Mouse (Mus musculus): ENCODE results near the gene Xndc1.
"Not testable (repeated sequence)": the region's sequence is repeated elsewhere in the genome, so short reads cannot be mapped to it uniquely, and the experiment has no call there.

Gene Xndc1

GRCm38 (mm10) chr7:102065046-102065891 lies at the start of gene Xndc1, which contains the start of the genes Rnf121 and Xntrpc:
Xndc1 (plus strand) TSS chr7:102065511.
Rnf121 (minus strand) TSS chr7:102065469.
Xntrpc (plus strand) TSS chr7:102065713.
- peak; percentile 92 for DNase-seq (ENCODE audit: low spot score)

DNA sequence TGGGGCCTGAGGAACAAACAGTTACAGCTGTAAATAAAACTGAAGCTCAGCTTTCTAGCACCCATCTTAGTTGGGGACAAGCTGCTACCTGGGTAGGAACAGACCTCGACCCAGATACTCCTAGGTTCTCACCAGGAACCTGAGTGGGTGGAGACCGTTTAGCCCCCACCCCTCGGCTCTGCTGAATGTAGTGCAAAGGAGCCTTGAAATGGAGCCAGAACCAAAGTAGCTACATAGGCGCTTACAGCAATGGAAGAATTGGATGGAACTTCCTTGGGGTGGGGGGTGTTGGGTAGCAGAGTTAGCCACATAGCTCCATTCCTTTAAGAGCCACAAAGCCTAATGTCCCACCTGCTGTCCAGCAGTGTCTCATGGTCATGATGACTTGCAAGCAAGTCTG lies 48.4 kb upstream of the Xndc1 start:
- no peak for DNase-seq (ENCODE audit: low spot score)

DNA sequence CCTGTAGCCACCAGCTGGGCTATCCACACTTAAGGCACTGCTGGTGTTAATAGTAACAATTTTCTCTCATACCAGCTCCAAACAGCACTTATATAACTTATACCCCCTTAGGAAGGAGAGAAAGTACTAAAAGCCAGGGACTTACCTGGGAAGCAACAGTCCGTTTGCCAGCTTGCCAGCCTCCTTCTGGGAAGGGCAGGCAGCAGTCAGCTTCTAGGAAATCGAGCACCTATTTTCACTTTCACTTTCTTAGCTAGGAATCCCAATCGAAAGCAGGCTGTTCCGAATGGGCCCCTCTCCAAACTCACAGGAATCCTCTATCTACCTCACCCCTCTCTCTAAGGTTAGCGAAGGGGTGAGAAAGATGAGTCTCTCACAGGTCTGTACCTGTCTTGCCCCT lies 47.9 kb upstream of the Xndc1 start:
- no peak for DNase-seq (ENCODE audit: low spot score)

DNA sequence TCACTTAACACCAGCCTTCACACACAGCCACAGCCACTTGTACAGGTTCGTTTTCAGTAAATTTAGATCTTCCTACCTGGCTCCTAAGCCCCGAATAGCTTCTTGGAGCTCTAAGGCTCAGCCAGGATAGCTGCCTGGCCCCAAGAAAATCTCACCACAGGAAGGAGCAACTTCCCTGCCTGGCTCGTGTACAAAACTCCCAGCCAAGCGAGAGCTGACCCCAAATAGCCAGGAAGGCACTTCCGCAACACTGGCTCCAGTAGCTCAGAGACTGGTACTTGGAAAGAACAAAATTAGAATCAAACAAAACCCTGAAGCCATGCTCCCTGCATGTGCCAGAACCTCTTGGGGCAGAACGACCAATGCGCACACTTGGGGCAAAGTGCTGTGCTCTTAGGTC lies 47.3 kb upstream of the Xndc1 start:
- DNase-seq (ENCODE audit: low spot score) = no peak

DNA sequence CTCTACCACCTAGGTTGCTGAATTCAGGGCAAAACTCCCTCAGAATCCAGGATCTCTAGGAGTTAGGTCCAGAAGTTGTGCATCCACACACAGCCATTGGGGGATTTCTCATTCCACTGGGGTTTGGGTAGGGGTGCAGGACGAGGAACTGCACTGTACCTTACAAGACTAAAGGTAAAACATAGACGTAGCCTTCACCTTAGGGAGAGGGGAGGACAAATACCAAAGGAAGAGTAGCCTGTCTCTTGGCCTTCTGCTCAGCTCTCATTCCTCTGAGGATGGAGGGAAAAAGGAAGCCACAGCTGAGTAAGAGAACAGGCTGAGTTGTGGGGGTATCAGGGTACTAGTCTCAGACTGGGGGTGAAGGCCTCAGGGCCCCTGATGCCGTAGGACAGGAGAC lies 46.7 kb upstream of the Xndc1 start, which contains the start of gene Il18bp:
TSS of gene Il18bp (minus strand) at position 101 of the 400 bp plus-strand sequence.
- no peak for DNase-seq (ENCODE audit: low spot score)

DNA sequence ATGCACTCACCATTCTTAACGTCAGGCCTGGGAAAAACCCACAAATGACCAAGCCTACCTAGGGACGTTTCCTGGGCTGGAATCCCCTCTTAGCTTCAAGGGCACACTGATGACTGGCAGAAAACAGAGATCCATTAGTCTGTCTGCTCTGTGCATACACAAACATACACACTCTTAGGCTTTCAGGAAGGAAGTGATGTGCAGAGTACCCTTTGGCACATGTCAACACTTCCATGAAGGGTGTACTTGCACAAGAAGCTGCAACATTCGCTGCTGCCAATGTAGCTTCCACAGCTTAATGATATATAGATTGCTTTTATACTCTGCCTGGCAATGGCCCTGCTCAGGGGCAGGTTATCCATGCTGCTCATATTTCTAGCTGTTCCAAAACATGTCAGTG lies 45.9 kb upstream of the Xndc1 start:
- DNase-seq (ENCODE audit: low spot score) = no peak

- not testable (repeated sequence) for DNase-seq (ENCODE audit: low spot score)
These were observed 44.4 kb upstream of the Xndc1 start for GRCm38 (mm10) chr7:102020934-102021333.

- DNase-seq (ENCODE audit: low spot score) = no peak
These were observed 41.5 kb upstream of the Xndc1 start for GRCm38 (mm10) chr7:102023821-102024220.

DNA sequence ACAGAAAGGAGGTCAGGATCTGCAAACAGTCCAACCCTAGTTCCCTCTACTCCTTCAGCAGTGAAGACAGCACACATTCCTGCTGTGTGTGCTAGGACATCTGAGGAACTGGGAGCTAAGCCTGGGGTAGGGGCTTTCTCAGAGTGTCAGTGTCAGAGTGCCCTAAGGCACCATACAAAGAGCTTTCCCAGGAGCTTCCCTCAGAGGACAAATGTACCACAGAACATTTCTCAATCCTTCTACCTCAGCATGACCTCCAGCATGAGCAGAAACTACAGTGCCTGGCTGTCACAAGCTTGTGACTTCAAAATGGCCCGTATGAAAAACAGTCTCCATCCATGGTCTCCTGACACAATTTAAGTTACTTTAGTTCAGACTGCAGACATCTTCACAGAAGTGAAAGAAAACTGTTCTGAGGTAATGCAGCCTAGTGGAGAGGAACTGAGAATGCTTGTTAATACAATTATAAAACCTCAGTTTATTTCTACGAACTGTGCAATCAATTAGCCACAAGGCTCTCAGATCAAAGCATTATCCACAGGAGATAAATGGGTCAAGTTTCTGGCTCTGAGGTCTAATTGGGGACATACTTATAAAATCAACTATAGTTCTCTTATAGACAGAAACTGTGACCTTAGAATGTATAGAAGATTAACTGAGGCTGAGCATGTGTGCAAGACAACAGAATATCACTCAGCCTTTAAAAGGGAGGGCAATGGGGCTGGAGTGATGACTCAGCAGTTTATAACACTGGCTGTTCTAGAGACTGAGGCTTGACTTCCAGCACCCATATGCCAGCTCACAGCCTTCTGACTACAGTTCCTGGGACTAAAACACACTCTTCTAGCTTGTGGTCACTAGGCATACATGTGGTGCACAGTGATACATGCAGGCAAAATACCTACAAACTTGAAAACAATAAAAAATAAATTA lies 39.9 kb upstream of the Xndc1 start:
- DNase-seq (ENCODE audit: low spot score) = no peak

GRCm38 (mm10) chr7:102034904-102035303 lies 30.4 kb upstream of the Xndc1 start:
- no peak for DNase-seq (ENCODE audit: low spot score)

GRCm38 (mm10) chr7:102035534-102035933 lies 29.8 kb upstream of the Xndc1 start:
- DNase-seq (ENCODE audit: low spot score) = no peak

GRCm38 (mm10) chr7:102037318-102037717 lies 28.0 kb upstream of the Xndc1 start:
- DNase-seq (ENCODE audit: low spot score) = no peak

DNA sequence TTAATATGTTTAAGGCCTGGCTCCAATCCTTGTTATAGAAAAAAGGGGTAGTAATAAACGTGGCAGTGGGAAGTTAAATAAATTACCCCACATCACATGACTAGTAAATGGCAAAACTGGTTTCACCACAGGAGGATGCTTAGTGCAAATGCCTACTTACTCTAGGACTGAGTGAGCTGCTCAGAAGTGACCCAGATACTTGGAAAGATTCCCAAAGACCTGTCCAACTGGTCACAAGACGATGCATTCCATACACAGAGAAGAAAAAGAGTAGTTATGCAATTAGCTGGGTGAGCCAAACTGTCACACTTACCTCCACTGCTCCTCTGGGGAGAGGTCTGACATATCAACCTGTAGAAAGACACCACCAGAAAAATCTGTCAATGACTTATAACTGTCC lies 23.0 kb upstream of the Xndc1 start:
- DNase-seq (ENCODE audit: low spot score) = no peak

DNA sequence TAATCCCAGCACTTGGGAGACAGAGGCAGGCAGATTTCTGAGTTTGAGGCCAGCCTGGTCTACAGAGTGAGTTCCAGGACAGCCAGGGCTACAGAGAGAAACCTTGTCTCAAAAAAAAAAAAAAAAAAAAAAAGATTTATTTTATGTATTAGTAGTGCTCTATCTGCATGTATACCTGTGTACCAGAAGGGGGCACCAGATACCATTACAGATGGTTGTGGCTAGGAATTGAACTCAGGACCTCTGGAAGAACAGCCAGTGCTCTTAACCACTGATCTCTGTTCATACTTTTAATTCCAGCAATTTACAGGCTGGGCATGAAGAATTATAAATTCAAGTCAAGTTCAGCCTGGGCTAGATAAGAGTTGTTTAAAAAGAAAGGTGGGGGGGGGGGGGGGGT lies 16.8 kb upstream of the Xndc1 start:
- not testable (repeated sequence) for DNase-seq (ENCODE audit: low spot score)

- DNase-seq (ENCODE audit: low spot score) = no peak
These were observed 4.0 kb upstream of the Xndc1 start for GRCm38 (mm10) chr7:102061353-102061752.

DNA sequence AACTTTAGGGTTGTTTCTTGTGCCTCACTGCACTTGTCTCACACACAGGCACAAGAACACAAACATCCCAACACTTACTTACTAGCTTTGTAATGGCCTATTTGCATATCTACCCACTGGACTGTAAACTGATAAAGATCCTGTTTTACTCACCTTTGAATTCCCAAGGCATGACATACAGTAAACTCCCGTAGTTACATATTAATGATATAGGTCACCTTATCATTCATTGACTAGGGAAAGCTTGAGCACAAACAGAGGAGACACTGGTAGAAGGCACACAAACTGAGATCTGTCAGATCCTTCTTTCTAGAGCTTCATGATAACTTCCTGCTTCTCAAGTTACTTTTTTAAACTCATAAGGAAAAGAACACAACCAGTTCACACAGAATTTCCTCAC lies 3.1 kb upstream of the Xndc1 start:
- no peak for DNase-seq (ENCODE audit: low spot score)

- DNase-seq (ENCODE audit: low spot score) = no peak
These were observed 1.4 kb upstream of the Xndc1 start for GRCm38 (mm10) chr7:102063891-102064290.

DNA sequence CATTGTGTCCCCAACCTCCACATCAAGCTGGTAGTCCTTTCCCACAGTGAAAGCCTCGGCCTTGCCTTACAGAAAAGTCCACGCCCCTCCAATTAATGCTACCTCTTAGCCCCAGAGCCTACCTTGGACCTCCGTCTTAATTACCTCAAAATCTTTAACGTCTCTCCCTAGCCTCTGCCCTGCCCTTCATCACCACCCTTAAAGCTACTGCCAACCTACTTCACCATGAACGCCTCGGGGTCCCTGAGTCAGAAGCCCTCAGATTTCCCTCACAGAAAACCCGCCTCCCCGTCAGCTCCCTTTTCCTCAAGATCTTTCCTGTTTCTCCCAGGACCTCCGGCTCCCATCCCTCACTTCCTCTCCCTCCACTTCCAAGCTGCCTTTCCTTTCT lies 661 bp upstream of the Xndc1 start:
- no peak for DNase-seq (ENCODE audit: low spot score)

- DNase-seq (ENCODE audit: low spot score) = no peak
These were observed 1.1 kb downstream of the Xndc1 start for GRCm38 (mm10) chr7:102066363-102066762.

DNA sequence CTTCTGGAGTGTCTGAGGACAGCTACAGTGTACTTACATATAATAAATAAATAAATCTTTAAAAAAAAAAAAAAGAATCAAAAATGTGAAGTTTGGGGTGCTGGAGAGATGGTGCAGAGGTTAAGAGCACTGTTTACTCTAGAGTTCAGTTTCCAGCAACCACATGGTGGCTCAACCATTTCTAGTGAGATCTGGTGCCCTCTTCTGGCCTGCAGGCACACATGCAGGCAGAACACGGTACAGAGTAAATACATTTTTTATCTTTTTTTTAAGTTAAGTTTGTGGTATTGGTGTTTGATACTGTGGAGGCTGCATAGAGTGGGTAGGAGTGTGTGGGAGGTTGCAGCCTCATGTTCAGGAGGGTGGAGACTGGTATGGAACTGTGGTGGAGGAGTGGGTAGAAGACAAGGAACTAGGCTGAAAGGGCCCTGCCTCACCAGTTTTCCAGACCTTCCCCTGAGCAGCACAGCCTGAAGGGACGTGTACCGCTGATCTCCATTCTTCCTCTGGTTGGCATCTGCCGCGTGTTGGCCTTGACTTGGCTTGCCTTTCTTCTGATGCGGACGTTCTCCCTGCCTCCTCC lies 11.5 kb downstream of the Xndc1 start:
- DNase-seq (ENCODE audit: low spot score) = no peak

- DNase-seq (ENCODE audit: low spot score) = no peak
These were observed 13.2 kb downstream of the Xndc1 start for GRCm38 (mm10) chr7:102078517-102078916.

- DNase-seq (ENCODE audit: low spot score) = no peak
These were observed 15.0 kb downstream of the Xndc1 start for GRCm38 (mm10) chr7:102080311-102080710.

Data from testis, postnatal 10 days (tissue).